Mouse (Mus musculus) lung, postnatal 0 days (tissue): ENCODE measurements around the gene Lrp11. TPM values are rescaled to one million over a fixed set of nuclear protein-coding genes. Genes with fewer than 3 reads are reported as not detected.

Experiments
- ATAC-seq: fragments of 200-750 bp; cut with Nextera tagmentation; 2 replicates; pipeline ENCODE4 v1.8.0; 2017; ENCODE audit warnings: moderate library complexity
- DNase-seq: peaks from one replicate; pipeline ENCODE4 v3.0.0-alpha.2; 2016; ENCODE audit warnings: low spot score
- H3K27ac ChIP-seq: fragments of 300-500 bp; sonication (generic); 2 replicates; pipeline ENCODE4 v1.5.1; 2014; ENCODE audit warnings: antibody characterized with exemption, mild to moderate bottlenecking, low read length, mixed read lengths
- H3K27me3 ChIP-seq: fragments of 300-500 bp; sonication (generic); replicated peaks from 2 replicates; pipeline ENCODE4 v1.6.1; 2014; ENCODE audit warnings: low read length, mixed read lengths; ENCODE audit not compliant: insufficient read depth
- H3K36me3 ChIP-seq: fragments of 300-500 bp; sonication (generic); 2 replicates; pipeline ENCODE4 v1.6.1; 2014; ENCODE audit warnings: low read length, mixed read lengths; ENCODE audit not compliant: insufficient read depth
- H3K4me1 ChIP-seq: fragments of 300-500 bp; sonication (generic); 2 replicates; pipeline ENCODE4 v1.6.1; 2014; ENCODE audit warnings: antibody characterized with exemption, low read depth, low read length, mixed read lengths; ENCODE audit not compliant: insufficient read depth
- H3K4me2 ChIP-seq: fragments of 300-500 bp; sonication (generic); replicated peaks from 2 replicates; pipeline ENCODE4 v1.6.1; 2014; ENCODE audit warnings: low read depth, mild to moderate bottlenecking, low read length, moderate library complexity, mixed read lengths
- H3K4me3 ChIP-seq: fragments of 300-500 bp; sonication (generic); 2 replicates; pipeline ENCODE4 v1.5.1; 2014; ENCODE audit warnings: low read depth, low read length
- H3K9ac ChIP-seq: fragments of 300-500 bp; sonication (generic); replicated peaks from 2 replicates; pipeline ENCODE4 v1.6.1; 2014; ENCODE audit warnings: low read depth, mild to moderate bottlenecking
- H3K9me3 ChIP-seq: fragments of 300-500 bp; sonication (generic); 2 replicates; pipeline ENCODE4 v1.6.1; 2016; ENCODE audit warnings: low read length, mixed read lengths
- CTCF ChIP-seq: IDR thresholded peaks from 2 replicates; pipeline ENCODE4 v1.5.1; 2016; ENCODE audit warnings: antibody characterized with exemption, mild to moderate bottlenecking
- EP300 ChIP-seq: IDR thresholded peaks from 2 replicates; pipeline ENCODE4 v1.6.1; 2016; ENCODE audit warnings: antibody characterized with exemption, mild to moderate bottlenecking, control low read depth
- WGBS: fragments of 180-500 bp; shearing (Covaris S2); extraction: QIAGEN DNeasy Blood & Tissue Kit; methylation state at CpG from one replicate; pipeline ENCODE4 v1.1.7; 2014; 5-methylcytosine and 5-hydroxymethylcytosine counted together
- polyA plus RNA-seq: library from polyadenylated mRNA; unstranded; fragments of >200 nt; fragmentation: Nextera tagmentation; extraction: Ambion mirVana; gene quantifications from 2 replicates; pipeline ENCODE4 v1.2.1, GENCODE M21; 2015

Lrp11 gene
- polyA plus RNA-seq, 1 experiment from 2014 or later, result 1.8 TPM

DNA sequence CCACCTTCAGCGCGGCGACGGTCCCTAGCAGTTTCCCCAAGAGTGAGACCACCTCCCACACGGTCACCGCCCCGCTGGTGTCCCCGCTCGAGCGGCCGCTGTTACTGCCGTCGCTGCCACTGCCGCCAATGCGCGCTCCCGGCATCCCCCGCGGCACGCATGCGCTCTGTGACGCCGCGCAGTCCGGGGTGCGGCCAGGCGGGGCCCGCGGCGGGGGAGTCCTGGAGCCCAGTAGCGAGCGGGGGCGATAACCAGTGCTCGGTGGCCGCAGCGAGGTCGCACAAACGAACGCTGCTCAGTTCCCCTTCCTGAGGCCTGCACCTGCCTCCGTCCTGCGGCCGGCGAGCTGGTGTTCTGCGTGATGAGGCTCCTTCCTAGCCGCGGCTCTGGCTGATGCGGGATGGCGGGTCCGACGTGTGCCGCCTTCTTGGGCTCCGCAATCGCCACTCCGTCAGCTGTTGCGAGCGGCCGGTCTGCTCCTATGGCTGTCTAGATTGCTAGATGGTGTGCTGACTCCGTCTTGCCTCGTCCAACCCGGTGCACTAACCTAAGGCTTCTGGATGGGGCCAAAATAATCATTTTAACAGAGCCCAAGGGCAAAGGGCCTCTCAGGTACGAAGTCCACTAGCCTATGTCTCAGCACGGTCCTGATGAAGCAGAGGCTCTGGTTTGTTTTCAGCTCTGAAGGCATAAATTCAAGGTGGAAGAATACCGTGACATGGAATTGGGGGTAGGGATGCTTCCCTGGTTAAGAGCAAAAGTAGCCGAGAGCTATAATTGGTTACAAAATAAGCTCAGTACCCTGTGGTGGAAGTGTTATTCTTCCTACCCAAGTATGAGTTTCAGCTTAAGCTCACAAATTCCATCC, 73.8 kb downstream of the Lrp11 start:
- Histone ChIP-seq H3K9me3 (no peaks in the 10 kb centered on the region), H3K27ac (peak overlapping the region; percentile 90), H3K4me2 (peak overlapping the region; percentile 85), H3K4me1 (peaks cover 3% of the 10 kb centered on the region; the same call in 1 of the 2 replicates), H3K27me3 (no peaks in the 10 kb centered on the region), H3K4me3 (peak overlapping the region; percentile 87), H3K36me3 (no peaks in the 10 kb centered on the region), H3K9ac (peak overlapping the region; percentile 80)
- under 1% methylated on average over 62 of the region's 64 CpGs for WGBS
- TF ChIP-seq CTCF (no peak), EP300 (no peak)
- ATAC-seq, result peak; percentile 94
- DNase-seq, result peak; percentile 94

DNA sequence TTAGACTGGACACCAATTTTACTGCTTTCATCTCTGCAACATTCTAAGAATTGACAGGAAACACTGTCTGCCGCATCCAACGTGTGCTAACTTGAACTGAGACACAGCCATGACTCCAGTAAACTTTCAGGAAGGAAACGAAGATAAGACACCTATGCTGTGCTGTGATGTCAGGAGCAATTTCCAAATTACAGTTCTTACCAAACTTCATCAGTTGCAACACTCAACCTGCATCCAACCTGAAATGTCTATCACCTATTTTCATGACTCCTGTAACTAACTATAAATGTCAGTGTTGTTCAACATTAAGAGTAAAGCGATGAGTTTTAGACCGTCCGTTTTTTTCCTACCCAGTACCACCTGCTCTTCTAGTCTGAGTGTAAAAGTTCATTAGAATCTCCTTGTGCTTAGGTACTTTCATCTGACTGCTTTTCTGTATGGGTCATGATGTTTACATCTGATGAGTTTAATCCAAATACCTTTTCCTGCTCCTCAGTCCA, 74.5 kb downstream of the Lrp11 start:
- no peak for TF ChIP-seq EP300
- DNase-seq, result peak; percentile 22
- no peak for ATAC-seq
- Histone ChIP-seq H3K9me3 (no peaks in the 10 kb centered on the region), H3K4me3 (peak overlapping the region; percentile 87; the same call in 1 of the 2 replicates), H3K36me3 (no peaks in the 10 kb centered on the region), H3K4me2 (peak overlapping the region; percentile 85), H3K9ac (peak overlapping the region; percentile 80), H3K27ac (peak overlapping the region; percentile 90), H3K4me1 (peaks cover 3% of the 10 kb centered on the region; the same call in 1 of the 2 replicates), H3K27me3 (no peaks in the 10 kb centered on the region)
- WGBS, result 47% methylated on average over 6 of the region's 6 CpGs

DNA sequence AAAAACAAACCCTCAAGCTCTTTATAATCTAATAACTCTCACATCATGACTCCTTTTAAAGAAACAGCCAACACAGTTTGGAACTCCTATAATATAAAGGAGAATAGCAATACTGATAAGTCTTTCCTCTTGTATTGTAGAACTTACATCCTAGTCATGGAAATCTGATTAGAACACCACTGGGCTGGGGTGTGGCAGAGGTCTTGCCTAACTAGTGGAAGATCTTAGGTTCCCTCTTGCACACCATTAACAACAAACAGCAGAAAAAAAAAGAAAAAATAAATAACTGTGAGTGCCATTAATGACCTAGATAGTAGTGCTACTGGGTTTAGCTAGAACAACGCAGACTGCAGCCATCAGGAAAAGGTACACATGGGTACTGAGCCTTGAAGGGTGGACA, 75.3 kb downstream of the Lrp11 start:
- TF ChIP-seq CTCF (no peak), EP300 (no peak)
- H3K9me3 ChIP-seq, result no peaks in the 10 kb centered on the region
- no peaks in the 10 kb centered on the region for H3K27me3 ChIP-seq
- WGBS, result 76% methylated on average over 1 of the region's 1 CpGs
- H3K9ac ChIP-seq, result no peak overlapping the region
- no peak overlapping the region for H3K4me2 ChIP-seq
- H3K4me1 ChIP-seq, result peaks cover 3% of the 10 kb centered on the region; the same call in 1 of the 2 replicates
- ATAC-seq (no peak), DNase-seq (no peak)
- no peaks in the 10 kb centered on the region for H3K36me3 ChIP-seq
- H3K4me3 ChIP-seq, result no peak overlapping the region
- no peak overlapping the region for H3K27ac ChIP-seq

DNA sequence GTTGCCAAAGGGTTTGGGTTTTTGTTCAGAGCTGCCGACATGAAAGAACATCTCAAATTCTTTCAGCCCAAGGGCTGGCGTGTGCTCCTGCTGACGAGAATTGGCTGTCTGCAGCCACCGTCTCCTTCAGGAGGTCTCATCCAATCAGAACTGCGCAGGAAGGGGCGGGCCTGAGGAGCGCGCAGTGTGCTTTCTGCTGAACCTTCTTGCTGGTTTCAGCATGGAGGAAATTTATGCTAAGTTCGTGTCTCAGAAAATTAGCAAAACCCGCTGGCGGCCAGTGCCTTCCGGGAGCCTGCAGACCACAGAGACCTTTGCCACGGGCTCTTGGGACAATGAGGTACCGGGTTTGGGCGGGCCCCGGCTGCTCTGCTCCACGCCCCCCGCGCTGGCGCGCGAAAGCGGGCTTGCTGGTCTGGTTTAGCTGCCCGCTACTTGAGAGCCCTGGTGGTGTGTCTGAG, 77.8 kb downstream of the Lrp11 start, which contains the start of gene Nup43:
Gene Nup43 (plus strand): TSS at position 162 of the 461 bp plus-strand sequence.
- Histone ChIP-seq H3K27ac (no peak within 1 kb of the TSS; the same call in 1 of the 2 replicates), H3K9ac (peak within 1 kb of the TSS; percentile 39), H3K4me1 (peaks cover 3% of the 10 kb centered on the region; the same call in 1 of the 2 replicates), H3K4me2 (peak within 1 kb of the TSS; percentile 57), H3K36me3 (no peaks in the 10 kb centered on the region), H3K9me3 (no peaks in the 10 kb centered on the region), H3K4me3 (peak within 1 kb of the TSS; percentile 60), H3K27me3 (no peaks in the 10 kb centered on the region)
- WGBS, result 0% methylated on average over 24 of the region's 24 CpGs
- DNase-seq (peak; percentile 94), ATAC-seq (peak; percentile 80)
- TF ChIP-seq CTCF (no peak), EP300 (0 out of 2 replicates have a peak, but pooled peaks have one; percentile 5)

DNA sequence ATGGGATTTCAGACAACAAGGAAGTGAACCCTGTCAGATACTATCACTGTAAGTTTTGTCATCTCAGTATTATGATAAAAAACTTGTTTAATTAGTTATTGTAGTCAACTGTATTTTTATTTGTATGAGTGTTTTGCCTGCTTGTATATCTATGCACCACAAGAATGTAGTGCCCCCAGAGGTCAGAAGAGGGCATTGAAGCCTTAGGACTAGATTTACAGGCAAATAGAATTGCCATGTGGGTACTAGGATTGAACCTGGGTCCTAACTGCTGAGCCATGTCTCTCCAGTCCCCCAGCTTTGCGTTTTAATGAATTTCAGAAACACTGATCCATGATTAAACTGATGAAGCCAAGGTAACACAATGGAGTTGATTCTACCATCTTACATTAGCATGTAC, 84.1 kb downstream of the Lrp11 start:
- H3K9ac ChIP-seq, result no peak overlapping the region
- no peaks in the 10 kb centered on the region for H3K27me3 ChIP-seq
- peak; percentile 53 for DNase-seq
- no peak overlapping the region for H3K4me3 ChIP-seq
- no peak; the same call in 1 of the 2 replicates for ATAC-seq
- H3K4me1 ChIP-seq, result no peaks in the 10 kb centered on the region
- H3K36me3 ChIP-seq, result no peaks in the 10 kb centered on the region
- TF ChIP-seq EP300 (no peak), CTCF (peak; percentile 67)
- no peak overlapping the region for H3K27ac ChIP-seq
- no peaks in the 10 kb centered on the region for H3K9me3 ChIP-seq
- no peak overlapping the region for H3K4me2 ChIP-seq
- 78% methylated on average over 1 of the region's 1 CpGs for WGBS

Other genes starting within 250 kb of the Lrp11 start
- 2.0 TPM in 2 replicates for gene Ulbp1, start 116.2 kb upstream of the Lrp11 start, polyA plus RNA-seq
- 10.3 and 10.7 TPM in 2 replicates for gene Nup43, start 77.7 kb downstream of the Lrp11 start, polyA plus RNA-seq
- gene Pcmt1, start 91.3 kb downstream of the Lrp11 start, polyA plus RNA-seq, result 89.6 and 96.9 TPM in 2 replicates
- 4.8 and 5.7 TPM in 2 replicates for gene Lats1, start 91.4 kb downstream of the Lrp11 start, polyA plus RNA-seq
- gene Katna1, start 136.2 kb downstream of the Lrp11 start, polyA plus RNA-seq, result 30.6 and 33.6 TPM in 2 replicates
- 167 TPM in 2 replicates for gene Ginm1, start 203.0 kb downstream of the Lrp11 start, polyA plus RNA-seq
- 30.5 and 30.6 TPM in 2 replicates for gene Ppil4, start 203.1 kb downstream of the Lrp11 start, polyA plus RNA-seq
- gene Zc3h12d, start 242.7 kb downstream of the Lrp11 start, polyA plus RNA-seq, result 0.39 and 0.40 TPM in 2 replicates